Mouse (Mus musculus) liver, embryonic 14.5 days (tissue): ENCODE measurements around the gene Arid3a.

ENCODE experiments used
- CTCF ChIP-seq: IDR thresholded peaks from 2 replicates; pipeline ENCODE4 v1.5.1; 2016; ENCODE audit warnings: antibody characterized with exemption, low read depth, control low read depth
- EP300 ChIP-seq: IDR thresholded peaks from 2 replicates; pipeline ENCODE4 v1.6.1; 2016; ENCODE audit warnings: antibody characterized with exemption, low read depth

DNA sequence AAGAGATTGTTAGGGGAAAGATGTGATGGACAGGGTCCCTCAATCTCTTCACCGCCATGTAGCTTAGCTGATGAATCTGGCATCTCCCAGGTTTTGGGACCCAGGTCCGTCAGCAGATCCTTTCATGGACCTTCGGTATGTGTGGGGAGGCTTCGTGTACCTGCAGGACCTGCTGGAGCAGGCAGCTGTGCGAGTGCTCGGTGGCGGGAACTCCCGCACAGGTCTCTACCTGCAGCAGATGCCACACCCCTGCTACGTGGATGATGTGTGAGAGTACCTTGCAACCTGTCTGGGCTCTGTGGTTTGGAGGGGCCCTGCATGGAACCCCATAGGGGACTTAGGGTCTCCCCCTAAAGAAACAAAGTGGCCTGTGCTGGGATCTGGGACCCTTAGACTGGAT lies 75.1 kb downstream of the Arid3a start:
- TF ChIP-seq CTCF (no peak), EP300 (no peak)
